Mouse (Mus musculus) forebrain, embryonic 10.5 days (tissue): Measurements from ENCODE around the gene Sys1. TPM values are rescaled to one million over a fixed set of nuclear protein-coding genes. Genes with fewer than 3 reads are reported as not detected.

Source experiments
- DNase-seq: peaks from one replicate; pipeline ENCODE4 v3.0.0-alpha.2; 2017; ENCODE audit warnings: low spot score; ENCODE audit errors: extremely low spot score
- H3K27ac ChIP-seq: fragments of 300-500 bp; sonication (generic); 2 replicates; pipeline ENCODE4 v1.5.1; 2016; ENCODE audit warnings: mild to moderate bottlenecking
- H3K27me3 ChIP-seq: fragments of 300-500 bp; sonication (generic); 2 replicates; pipeline ENCODE4 v1.6.1; 2016; ENCODE audit warnings: mild to moderate bottlenecking; ENCODE audit not compliant: poor library complexity, severe bottlenecking
- H3K36me3 ChIP-seq: fragments of 300-500 bp; sonication (generic); replicated peaks from 2 replicates; pipeline ENCODE4 v1.6.1; 2016; ENCODE audit warnings: mild to moderate bottlenecking, moderate library complexity
- H3K4me1 ChIP-seq: fragments of 300-500 bp; sonication (generic); 2 replicates; pipeline ENCODE4 v1.6.1; 2016
- H3K4me3 ChIP-seq: fragments of 300-500 bp; sonication (generic); 2 replicates; pipeline ENCODE4 v1.5.1; 2016; ENCODE audit warnings: mild to moderate bottlenecking, moderate library complexity
- H3K9me3 ChIP-seq: fragments of 300-500 bp; sonication (generic); 2 replicates; pipeline ENCODE4 v1.6.1; 2016; ENCODE audit warnings: mild to moderate bottlenecking, moderate library complexity
- WGBS: fragments of 180-500 bp; shearing (Covaris S2); methylation state at CpG from one replicate; pipeline ENCODE4 v1.1.7; 2016; 5-methylcytosine and 5-hydroxymethylcytosine counted together
- polyA plus RNA-seq: library from polyadenylated mRNA; unstranded; fragments of >200 nt; fragmentation: Nextera tagmentation; extraction: Ambion mirVana; gene quantifications from 2 replicates; pipeline ENCODE4 v1.2.1, GENCODE M21; 2016

Gene Sys1
- 57.9 and 59.5 TPM in 2 replicates for polyA plus RNA-seq

GRCm38 (mm10) chr2:164456864-164457300, at the start of gene Sys1:
Gene Sys1 (plus strand): TSS chr2:164456964.
- no peaks in the 10 kb centered on the region for H3K9me3 ChIP-seq
- H3K4me1 ChIP-seq = peaks cover 37% of the 10 kb centered on the region
- peaks cover 3% of the 10 kb centered on the region; the same call in 1 of the 2 replicates for H3K27me3 ChIP-seq
- H3K27ac ChIP-seq = peak within 1 kb of the TSS; percentile 81
- WGBS = 3% methylated on average over 7 of the region's 7 CpGs
- H3K4me3 ChIP-seq = peak within 1 kb of the TSS; percentile 34
- no peak for DNase-seq
- H3K36me3 ChIP-seq = no peaks in the 10 kb centered on the region

- Histone ChIP-seq H3K4me1 (peaks cover 28% of the 10 kb centered on the region), H3K4me3 (no peak overlapping the region)
- 1% methylated on average over 22 of the region's 22 CpGs for WGBS
Observed at GRCm38 (mm10) chr2:164407708-164408107, 49.1 kb upstream of the Sys1 start.

GRCm38 (mm10) chr2:164414167-164414566, 42.6 kb upstream of the Sys1 start:
- H3K4me3 ChIP-seq = peak overlapping the region; percentile 29; the same call in 1 of the 2 replicates
- no peaks in the 10 kb centered on the region for H3K36me3 ChIP-seq
- DNase-seq = no peak
- 24% methylated on average over 28 of the region's 28 CpGs for WGBS
- H3K9me3 ChIP-seq = no peaks in the 10 kb centered on the region
- H3K27me3 ChIP-seq = peaks cover 59% of the 10 kb centered on the region
- H3K27ac ChIP-seq = no peak overlapping the region
- H3K4me1 ChIP-seq = peaks cover 19% of the 10 kb centered on the region

More at GRCm38 (mm10) chr2:164407708-164408107, 49.1 kb upstream of the Sys1 start:
- Histone ChIP-seq H3K9me3 (no peaks in the 10 kb centered on the region), H3K36me3 (no peaks in the 10 kb centered on the region), H3K27ac (no peak overlapping the region), H3K27me3 (peaks cover 88% of the 10 kb centered on the region)
- DNase-seq = peak; percentile 79

GRCm38 (mm10) chr2:164414581-164414980, 42.2 kb upstream of the Sys1 start:
- Histone ChIP-seq H3K27me3 (peaks cover 55% of the 10 kb centered on the region), H3K4me1 (peaks cover 23% of the 10 kb centered on the region), H3K27ac (no peak overlapping the region), H3K4me3 (peak overlapping the region; percentile 29; the same call in 1 of the 2 replicates), H3K9me3 (no peaks in the 10 kb centered on the region), H3K36me3 (no peaks in the 10 kb centered on the region)
- DNase-seq = no peak
- 77% methylated on average over 10 of the region's 10 CpGs for WGBS

GRCm38 (mm10) chr2:164417198-164417597, 39.6 kb upstream of the Sys1 start:
- H3K9me3 ChIP-seq = no peaks in the 10 kb centered on the region
- no peak overlapping the region for H3K27ac ChIP-seq
- no peak for DNase-seq
- peaks cover 28% of the 10 kb centered on the region for H3K4me1 ChIP-seq
- H3K4me3 ChIP-seq = no peak overlapping the region
- no peaks in the 10 kb centered on the region for H3K36me3 ChIP-seq
- 4% methylated on average over 2 of the region's 2 CpGs for WGBS
- H3K27me3 ChIP-seq = peaks cover 39% of the 10 kb centered on the region

- H3K4me3 ChIP-seq = no peak overlapping the region
- DNase-seq = no peak
- peaks cover under 1% of the 10 kb centered on the region for H3K36me3 ChIP-seq
- H3K4me1 ChIP-seq = peaks cover 28% of the 10 kb centered on the region
- peaks cover 29% of the 10 kb centered on the region for H3K27me3 ChIP-seq
- no peaks in the 10 kb centered on the region for H3K9me3 ChIP-seq
- WGBS = 27% methylated on average over 3 of the region's 3 CpGs
- no peak overlapping the region for H3K27ac ChIP-seq
Observed at GRCm38 (mm10) chr2:164418308-164418875, 38.4 kb upstream of the Sys1 start.

GRCm38 (mm10) chr2:164419489-164419888, 37.3 kb upstream of the Sys1 start:
- DNase-seq = no peak
- H3K36me3 ChIP-seq = peaks cover 10% of the 10 kb centered on the region
- no peak overlapping the region for H3K27ac ChIP-seq
- peaks cover 22% of the 10 kb centered on the region for H3K4me1 ChIP-seq
- peaks cover 18% of the 10 kb centered on the region for H3K27me3 ChIP-seq
- no peaks in the 10 kb centered on the region for H3K9me3 ChIP-seq
- no peak overlapping the region for H3K4me3 ChIP-seq
- WGBS = 8% methylated on average over 3 of the region's 3 CpGs

GRCm38 (mm10) chr2:164421306-164421705, 35.5 kb upstream of the Sys1 start:
- Histone ChIP-seq H3K4me1 (peaks cover 27% of the 10 kb centered on the region), H3K9me3 (no peaks in the 10 kb centered on the region), H3K27ac (no peak overlapping the region), H3K27me3 (peaks cover 4% of the 10 kb centered on the region; the same call in 1 of the 2 replicates), H3K4me3 (no peak overlapping the region), H3K36me3 (peaks cover 12% of the 10 kb centered on the region)
- no peak for DNase-seq
- 91% methylated on average over 7 of the region's 7 CpGs for WGBS

- no peak for DNase-seq
- WGBS = 91% methylated on average over 8 of the region's 8 CpGs
- Histone ChIP-seq H3K4me1 (peaks cover 28% of the 10 kb centered on the region), H3K4me3 (no peak overlapping the region), H3K9me3 (no peaks in the 10 kb centered on the region), H3K36me3 (peaks cover 12% of the 10 kb centered on the region), H3K27ac (no peak overlapping the region), H3K27me3 (peaks cover 4% of the 10 kb centered on the region; the same call in 1 of the 2 replicates)
Observed at GRCm38 (mm10) chr2:164421979-164422378, 34.8 kb upstream of the Sys1 start.

GRCm38 (mm10) chr2:164422675-164423393, 33.9 kb upstream of the Sys1 start:
- Histone ChIP-seq H3K27me3 (peaks cover 2% of the 10 kb centered on the region; the same call in 1 of the 2 replicates), H3K27ac (no peak overlapping the region), H3K9me3 (no peaks in the 10 kb centered on the region), H3K4me3 (no peak overlapping the region), H3K4me1 (peaks cover 28% of the 10 kb centered on the region), H3K36me3 (peaks cover 13% of the 10 kb centered on the region)
- WGBS = 92% methylated on average over 15 of the region's 15 CpGs
- DNase-seq = no peak

GRCm38 (mm10) chr2:164423464-164423863, 33.3 kb upstream of the Sys1 start:
- no peak for DNase-seq
- Histone ChIP-seq H3K36me3 (peaks cover 19% of the 10 kb centered on the region), H3K27ac (no peak overlapping the region), H3K27me3 (peaks cover 2% of the 10 kb centered on the region; the same call in 1 of the 2 replicates), H3K9me3 (no peaks in the 10 kb centered on the region), H3K4me3 (no peak overlapping the region), H3K4me1 (peaks cover 26% of the 10 kb centered on the region)
- 93% methylated on average over 11 of the region's 11 CpGs for WGBS

- H3K27ac ChIP-seq = no peak overlapping the region
- H3K9me3 ChIP-seq = no peaks in the 10 kb centered on the region
- H3K36me3 ChIP-seq = peaks cover 24% of the 10 kb centered on the region
- no peak for DNase-seq
- WGBS = 93% methylated on average over 8 of the region's 8 CpGs
- H3K4me3 ChIP-seq = no peak overlapping the region
- H3K4me1 ChIP-seq = peaks cover 26% of the 10 kb centered on the region
- peaks cover 12% of the 10 kb centered on the region for H3K27me3 ChIP-seq
Observed at GRCm38 (mm10) chr2:164424406-164424805, 32.4 kb upstream of the Sys1 start.

GRCm38 (mm10) chr2:164425401-164425800, 31.4 kb upstream of the Sys1 start:
- no peak overlapping the region for H3K27ac ChIP-seq
- DNase-seq = no peak
- peaks cover 23% of the 10 kb centered on the region for H3K4me1 ChIP-seq
- no peak overlapping the region for H3K4me3 ChIP-seq
- H3K36me3 ChIP-seq = peaks cover 24% of the 10 kb centered on the region
- H3K27me3 ChIP-seq = peaks cover 22% of the 10 kb centered on the region
- H3K9me3 ChIP-seq = no peaks in the 10 kb centered on the region
- 89% methylated on average over 5 of the region's 5 CpGs for WGBS
